Mouse (Mus musculus): ENCODE measurements at regions not wholly inside any gene's neighbourhood (a gene's known extent, or its start where the extent isn't known, plus 50 kb on each side); places are given as distances from the start of the nearest gene placed in this dataset.

GRCm38 (mm10) chr1:166735545-166735944 is 53.9 kb upstream of the Fmo9 start:
- no peak for DNase-seq (ENCODE audit: low spot score)
- ATAC-seq (ENCODE audit: insufficient number of reproducible peaks, low FRiP score, low TSS enrichment, low read depth), result no peak

GRCm38 (mm10) chr1:166738029-166738428 is 56.4 kb upstream of the Fmo9 start:
- H3K4me1 ChIP-seq (ENCODE audit: control insufficient read depth, insufficient read depth, low read length), result no peaks in the 10 kb centered on the region
- H3K4me3 ChIP-seq (ENCODE audit: low read depth, low read length), result no peak overlapping the region
- H3K27me3 ChIP-seq (ENCODE audit: control insufficient read depth, insufficient read depth, low read length), result no peaks in the 10 kb centered on the region
- no peaks in the 10 kb centered on the region for H3K9me3 ChIP-seq (ENCODE audit: control insufficient read depth, low read length)
- DNase-seq (ENCODE audit: low spot score), result peak; percentile 69
- H3K27ac ChIP-seq (replicated peaks; ENCODE audit: low read depth, low read length), result no peak overlapping the region
- no peak for ATAC-seq (ENCODE audit: insufficient number of reproducible peaks, low FRiP score, low TSS enrichment, low read depth)
- no peak overlapping the region for H3K4me2 ChIP-seq (ENCODE audit: low read depth, severe bottlenecking)
- H3K9ac ChIP-seq (ENCODE audit: low read length), result no peak overlapping the region
- 4% methylated on average over 2 of the region's 2 CpGs for WGBS
- no peaks in the 10 kb centered on the region for H3K36me3 ChIP-seq (ENCODE audit: control insufficient read depth, insufficient read depth, low read length)

More at GRCm38 (mm10) chr1:166735545-166735944, 53.9 kb upstream of the Fmo9 start:
- Histone ChIP-seq H3K36me3 (ENCODE audit: control insufficient read depth, insufficient read depth, low read length) (no peaks in the 10 kb centered on the region), H3K9me3 (ENCODE audit: control insufficient read depth, low read length) (no peaks in the 10 kb centered on the region), H3K9ac (ENCODE audit: low read length) (no peak overlapping the region), H3K4me1 (ENCODE audit: control insufficient read depth, insufficient read depth, low read length) (no peaks in the 10 kb centered on the region), H3K27ac (replicated peaks; ENCODE audit: low read depth, low read length) (no peak overlapping the region), H3K4me3 (ENCODE audit: low read depth, low read length) (no peak overlapping the region), H3K27me3 (ENCODE audit: control insufficient read depth, insufficient read depth, low read length) (no peaks in the 10 kb centered on the region), H3K4me2 (ENCODE audit: low read depth, severe bottlenecking) (no peak overlapping the region)
- WGBS, result 59% methylated on average over 5 of the region's 5 CpGs

GRCm38 (mm10) chr1:166750236-166750635 is 68.6 kb upstream of the Fmo9 start:
- H3K9me3 ChIP-seq (ENCODE audit: control insufficient read depth, low read length), result no peaks in the 10 kb centered on the region
- H3K9ac ChIP-seq (ENCODE audit: low read length), result no peak overlapping the region
- no peak overlapping the region for H3K4me3 ChIP-seq (ENCODE audit: low read depth, low read length)
- no peaks in the 10 kb centered on the region for H3K27me3 ChIP-seq (ENCODE audit: control insufficient read depth, insufficient read depth, low read length)
- no peak for ATAC-seq (ENCODE audit: insufficient number of reproducible peaks, low FRiP score, low TSS enrichment, low read depth)
- no peak overlapping the region for H3K4me2 ChIP-seq (ENCODE audit: low read depth, severe bottlenecking)
- H3K27ac ChIP-seq (replicated peaks; ENCODE audit: low read depth, low read length), result no peak overlapping the region
- DNase-seq (ENCODE audit: low spot score), result no peak
- 94% methylated on average over 4 of the region's 4 CpGs for WGBS
- H3K36me3 ChIP-seq (ENCODE audit: control insufficient read depth, insufficient read depth, low read length), result no peaks in the 10 kb centered on the region
- no peaks in the 10 kb centered on the region for H3K4me1 ChIP-seq (ENCODE audit: control insufficient read depth, insufficient read depth, low read length)

- H3K4me1 ChIP-seq (ENCODE audit: control insufficient read depth, insufficient read depth, low read length), result no peaks in the 10 kb centered on the region
- no peaks in the 10 kb centered on the region for H3K36me3 ChIP-seq (ENCODE audit: control insufficient read depth, insufficient read depth, low read length)
- H3K4me3 ChIP-seq (ENCODE audit: low read depth, low read length), result no peak overlapping the region
- H3K4me2 ChIP-seq (ENCODE audit: low read depth, severe bottlenecking), result no peak overlapping the region
- DNase-seq (ENCODE audit: low spot score) (no peak), ATAC-seq (ENCODE audit: insufficient number of reproducible peaks, low FRiP score, low TSS enrichment, low read depth) (no peak)
- H3K27me3 ChIP-seq (ENCODE audit: control insufficient read depth, insufficient read depth, low read length), result no peaks in the 10 kb centered on the region
- 85% methylated on average over 4 of the region's 4 CpGs for WGBS
- H3K27ac ChIP-seq (replicated peaks; ENCODE audit: low read depth, low read length), result no peak overlapping the region
- no peaks in the 10 kb centered on the region for H3K9me3 ChIP-seq (ENCODE audit: control insufficient read depth, low read length)
- no peak overlapping the region for H3K9ac ChIP-seq (ENCODE audit: low read length)
Observed at GRCm38 (mm10) chr1:166750777-166751176, 69.1 kb upstream of the Fmo9 start.

- ATAC-seq (ENCODE audit: insufficient number of reproducible peaks, low FRiP score, low TSS enrichment, low read depth) (no peak), DNase-seq (ENCODE audit: low spot score) (no peak)
- Histone ChIP-seq H3K4me2 (ENCODE audit: low read depth, severe bottlenecking) (no peak overlapping the region), H3K9ac (ENCODE audit: low read length) (no peak overlapping the region), H3K9me3 (ENCODE audit: control insufficient read depth, low read length) (no peaks in the 10 kb centered on the region), H3K27ac (replicated peaks; ENCODE audit: low read depth, low read length) (no peak overlapping the region), H3K36me3 (ENCODE audit: control insufficient read depth, insufficient read depth, low read length) (no peaks in the 10 kb centered on the region), H3K4me1 (ENCODE audit: control insufficient read depth, insufficient read depth, low read length) (no peaks in the 10 kb centered on the region), H3K4me3 (ENCODE audit: low read depth, low read length) (no peak overlapping the region), H3K27me3 (ENCODE audit: control insufficient read depth, insufficient read depth, low read length) (no peaks in the 10 kb centered on the region)
- WGBS, result 88% methylated on average over 3 of the region's 3 CpGs
Observed at GRCm38 (mm10) chr1:166751436-166751835, 69.8 kb upstream of the Fmo9 start.

GRCm38 (mm10) chr1:166752990-166753709 is 71.5 kb upstream of the Fmo9 start:
- no peaks in the 10 kb centered on the region for H3K9me3 ChIP-seq (ENCODE audit: control insufficient read depth, low read length)
- no peak overlapping the region for H3K4me3 ChIP-seq (ENCODE audit: low read depth, low read length)
- no peak overlapping the region for H3K9ac ChIP-seq (ENCODE audit: low read length)
- no peaks in the 10 kb centered on the region for H3K27me3 ChIP-seq (ENCODE audit: control insufficient read depth, insufficient read depth, low read length)
- 89% methylated on average over 6 of the region's 6 CpGs for WGBS
- ATAC-seq (ENCODE audit: insufficient number of reproducible peaks, low FRiP score, low TSS enrichment, low read depth) (no peak), DNase-seq (ENCODE audit: low spot score) (no peak)
- no peaks in the 10 kb centered on the region for H3K4me1 ChIP-seq (ENCODE audit: control insufficient read depth, insufficient read depth, low read length)
- H3K36me3 ChIP-seq (ENCODE audit: control insufficient read depth, insufficient read depth, low read length), result no peaks in the 10 kb centered on the region
- no peak overlapping the region for H3K4me2 ChIP-seq (ENCODE audit: low read depth, severe bottlenecking)
- no peak overlapping the region for H3K27ac ChIP-seq (replicated peaks; ENCODE audit: low read depth, low read length)

GRCm38 (mm10) chr1:166758987-166759386 is 77.3 kb upstream of the Fmo9 start:
- Histone ChIP-seq H3K4me3 (ENCODE audit: low read depth, low read length) (no peak overlapping the region), H3K27me3 (ENCODE audit: control insufficient read depth, insufficient read depth, low read length) (no peaks in the 10 kb centered on the region), H3K4me2 (ENCODE audit: low read depth, severe bottlenecking) (no peak overlapping the region), H3K36me3 (ENCODE audit: control insufficient read depth, insufficient read depth, low read length) (no peaks in the 10 kb centered on the region), H3K27ac (replicated peaks; ENCODE audit: low read depth, low read length) (no peak overlapping the region), H3K9me3 (ENCODE audit: control insufficient read depth, low read length) (no peaks in the 10 kb centered on the region), H3K4me1 (ENCODE audit: control insufficient read depth, insufficient read depth, low read length) (no peaks in the 10 kb centered on the region), H3K9ac (ENCODE audit: low read length) (no peak overlapping the region)
- no peak for DNase-seq (ENCODE audit: low spot score)
- 77% methylated on average over 2 of the region's 2 CpGs for whole genome bisulfite sequencing
- no peak for ATAC-seq (ENCODE audit: insufficient number of reproducible peaks, low FRiP score, low TSS enrichment, low read depth)

GRCm38 (mm10) chr1:166773114-166773513 is 91.5 kb upstream of the Fmo9 start:
- no peaks in the 10 kb centered on the region for H3K9me3 ChIP-seq (ENCODE audit: control insufficient read depth, low read length)
- H3K36me3 ChIP-seq (ENCODE audit: control insufficient read depth, insufficient read depth, low read length), result no peaks in the 10 kb centered on the region

GRCm38 (mm10) chr1:166782106-166782505 is 100.5 kb upstream of the Fmo9 start:
- WGBS, result 50% methylated on average over 1 of the region's 1 CpGs
- Histone ChIP-seq H3K36me3 (ENCODE audit: control insufficient read depth, insufficient read depth, low read length) (no peaks in the 10 kb centered on the region), H3K4me1 (ENCODE audit: control insufficient read depth, insufficient read depth, low read length) (no peaks in the 10 kb centered on the region), H3K4me3 (ENCODE audit: low read depth, low read length) (no peak overlapping the region), H3K27ac (replicated peaks; ENCODE audit: low read depth, low read length) (no peak overlapping the region), H3K9ac (ENCODE audit: low read length) (no peak overlapping the region), H3K4me2 (ENCODE audit: low read depth, severe bottlenecking) (no peak overlapping the region), H3K27me3 (ENCODE audit: control insufficient read depth, insufficient read depth, low read length) (no peaks in the 10 kb centered on the region), H3K9me3 (ENCODE audit: control insufficient read depth, low read length) (no peaks in the 10 kb centered on the region)
- ATAC-seq (ENCODE audit: insufficient number of reproducible peaks, low FRiP score, low TSS enrichment, low read depth), result no peak
- DNase-seq (ENCODE audit: low spot score), result no peak

More at GRCm38 (mm10) chr1:166773114-166773513, 91.5 kb upstream of the Fmo9 start:
- no peak for ATAC-seq (ENCODE audit: insufficient number of reproducible peaks, low FRiP score, low TSS enrichment, low read depth)
- Histone ChIP-seq H3K4me1 (ENCODE audit: control insufficient read depth, insufficient read depth, low read length) (no peaks in the 10 kb centered on the region), H3K9ac (ENCODE audit: low read length) (no peak overlapping the region), H3K4me2 (ENCODE audit: low read depth, severe bottlenecking) (no peak overlapping the region), H3K4me3 (ENCODE audit: low read depth, low read length) (no peak overlapping the region), H3K27ac (replicated peaks; ENCODE audit: low read depth, low read length) (no peak overlapping the region), H3K27me3 (ENCODE audit: control insufficient read depth, insufficient read depth, low read length) (no peaks in the 10 kb centered on the region)
- WGBS, result 85% methylated on average over 1 of the region's 1 CpGs
- no peak for DNase-seq (ENCODE audit: low spot score)

Measured in limb, embryonic 11.5 days (tissue).